Mouse (Mus musculus): Measurements from ENCODE around the gene Runx1. TPM values are rescaled to one million over a fixed set of nuclear protein-coding genes. Genes with fewer than 3 reads are reported as not detected.

The Runx1 gene
- total RNA-seq, 1 experiment: 7.4 TPM

GRCm38 (mm10) chr16:92587836-92588235 lies 238.1 kb downstream of the Runx1 start:
- in situ Hi-C loops (cut with MboI; ENCODE audit: low sequenced_read_pairs in 2 of 2, unreplicated experiment in 2 of 2): no loop called here
- TF ChIP-seq CHD2 (IDR thresholded peaks at IDR 0.05; ENCODE audit: low read depth, low read length): no peak
- TF ChIP-seq HCFC1 (IDR thresholded peaks at IDR 0.05; ENCODE audit: borderline replicate concordance, insufficient read depth, low read length): no peak
- no peak for TF ChIP-seq ZNF384 (IDR thresholded peaks at IDR 0.05; ENCODE audit: low read depth, low read length)
- no peak for TF ChIP-seq ZC3H11A (IDR thresholded peaks at IDR 0.05; ENCODE audit: borderline replicate concordance, low read depth, low read length)
- no peak for TF ChIP-seq MAFK (IDR thresholded peaks at IDR 0.05; ENCODE audit: insufficient read depth, low read depth, low read length)

DNA sequence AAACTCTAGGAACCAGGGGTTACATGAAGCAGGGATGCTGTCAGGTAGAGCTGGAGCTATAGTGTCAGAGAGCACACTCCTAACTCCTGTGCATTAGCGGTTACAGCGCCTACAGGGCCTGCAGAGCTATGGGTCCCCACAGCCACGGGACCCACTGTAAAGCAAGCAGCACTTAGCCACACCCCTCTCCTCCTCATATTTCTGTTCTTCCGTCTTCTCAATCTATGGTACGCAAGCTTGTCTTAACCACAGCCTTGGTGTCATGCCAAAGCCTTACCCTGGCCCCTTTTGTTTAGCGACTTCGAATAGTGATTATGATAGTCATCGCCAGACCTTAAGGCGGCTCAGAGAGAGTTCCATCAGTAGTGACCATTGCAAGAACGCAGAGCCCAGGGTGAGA lies 244.2 kb downstream of the Runx1 start:
- no peak for TF ChIP-seq ZNF384 (IDR thresholded peaks at IDR 0.05; ENCODE audit: low read depth, low read length)
- TF ChIP-seq MAFK (IDR thresholded peaks at IDR 0.05; ENCODE audit: insufficient read depth, low read depth, low read length): no peak
- no peak for TF ChIP-seq ZC3H11A (IDR thresholded peaks at IDR 0.05; ENCODE audit: borderline replicate concordance, low read depth, low read length)
- TF ChIP-seq CHD2 (IDR thresholded peaks at IDR 0.05; ENCODE audit: low read depth, low read length): no peak
- no peak for TF ChIP-seq HCFC1 (IDR thresholded peaks at IDR 0.05; ENCODE audit: borderline replicate concordance, insufficient read depth, low read length)

More at GRCm38 (mm10) chr16:92587836-92588235, 238.1 kb downstream of the Runx1 start:
- Histone ChIP-seq H3K9me3 (ENCODE audit: control insufficient read depth, insufficient read depth, low read depth, low read length) (no peaks in the 10 kb centered on the region), H3K9ac (ENCODE audit: insufficient read depth, low read depth, low read length, poor library complexity, severe bottlenecking) (no peak overlapping the region), H3K4me1 (ENCODE audit: control insufficient read depth in 2 of 2, insufficient read depth in 2 of 2, low read length in 2 of 2, poor library complexity in 1 of 2) (no peaks in the 10 kb centered on the region), H3K4me3 (ENCODE audit: insufficient read depth in 1 of 2, low read depth in 1 of 2, low read length in 2 of 2, poor library complexity in 1 of 2, severe bottlenecking in 1 of 2) (no peak overlapping the region), H3K27ac (ENCODE audit: insufficient read depth, low read depth, low read length, poor library complexity, severe bottlenecking) (no peak overlapping the region), H3K36me3 (ENCODE audit: control insufficient read depth, insufficient read depth, low read length, poor library complexity, severe bottlenecking) (no peaks in the 10 kb centered on the region)
- no peak for DNase-seq (ENCODE audit: low read depth, low spot score)

DNA sequence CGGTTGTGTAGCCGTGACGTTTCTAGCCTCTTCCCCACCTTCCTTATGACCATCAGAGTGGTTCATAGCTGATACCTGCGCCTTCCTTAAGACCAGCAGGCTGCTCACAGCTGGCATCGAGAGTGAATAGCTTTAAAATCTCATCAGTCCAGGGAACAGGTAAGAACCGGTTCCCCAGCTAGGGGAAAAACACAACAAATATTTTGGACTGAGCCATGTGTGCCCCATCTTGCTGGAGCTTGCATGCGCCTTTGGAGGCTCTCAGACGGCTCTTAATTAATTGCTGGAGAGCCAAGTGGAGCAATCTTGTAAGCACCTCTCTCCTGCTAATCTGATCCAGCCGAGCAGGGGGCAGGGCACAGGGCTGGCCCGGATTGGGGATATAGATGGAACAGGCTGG lies 245.0 kb downstream of the Runx1 start:
- Histone ChIP-seq H3K9me3 (ENCODE audit: control insufficient read depth, insufficient read depth, low read depth, low read length) (no peaks in the 10 kb centered on the region), H3K27ac (ENCODE audit: insufficient read depth, low read depth, low read length, poor library complexity, severe bottlenecking) (no peak overlapping the region)
- in situ Hi-C loops (cut with MboI; ENCODE audit: low sequenced_read_pairs in 2 of 2, unreplicated experiment in 2 of 2): no loop called here

More for the DNA sequence above, 244.2 kb downstream of the Runx1 start:
- no peaks in the 10 kb centered on the region for H3K9me3 ChIP-seq (ENCODE audit: control insufficient read depth, insufficient read depth, low read depth, low read length)
- no peaks in the 10 kb centered on the region for H3K4me1 ChIP-seq (ENCODE audit: control insufficient read depth in 2 of 2, insufficient read depth in 2 of 2, low read length in 2 of 2, poor library complexity in 1 of 2)
- no peak overlapping the region for H3K4me3 ChIP-seq (ENCODE audit: insufficient read depth in 1 of 2, low read depth in 1 of 2, low read length in 2 of 2, poor library complexity in 1 of 2, severe bottlenecking in 1 of 2)
- no peak for DNase-seq (ENCODE audit: low read depth, low spot score)
- H3K27ac ChIP-seq (ENCODE audit: insufficient read depth, low read depth, low read length, poor library complexity, severe bottlenecking): no peak overlapping the region
- no peak overlapping the region for H3K9ac ChIP-seq (ENCODE audit: insufficient read depth, low read depth, low read length, poor library complexity, severe bottlenecking)
- no peaks in the 10 kb centered on the region for H3K36me3 ChIP-seq (ENCODE audit: control insufficient read depth, insufficient read depth, low read length, poor library complexity, severe bottlenecking)
- in situ Hi-C loops (cut with MboI; ENCODE audit: low sequenced_read_pairs in 2 of 2, unreplicated experiment in 2 of 2): no loop called here

GRCm38 (mm10) chr16:92578915-92579653 lies 246.9 kb downstream of the Runx1 start:
- Histone ChIP-seq H3K4me1 (ENCODE audit: control insufficient read depth in 2 of 2, insufficient read depth in 2 of 2, low read length in 2 of 2, poor library complexity in 1 of 2) (no peaks in the 10 kb centered on the region), H3K36me3 (ENCODE audit: control insufficient read depth, insufficient read depth, low read length, poor library complexity, severe bottlenecking) (no peaks in the 10 kb centered on the region), H3K9ac (ENCODE audit: insufficient read depth, low read depth, low read length, poor library complexity, severe bottlenecking) (no peak overlapping the region), H3K9me3 (ENCODE audit: control insufficient read depth, insufficient read depth, low read depth, low read length) (no peaks in the 10 kb centered on the region), H3K4me3 (ENCODE audit: insufficient read depth in 1 of 2, low read depth in 1 of 2, low read length in 2 of 2, poor library complexity in 1 of 2, severe bottlenecking in 1 of 2) (no peak overlapping the region), H3K27ac (ENCODE audit: insufficient read depth, low read depth, low read length, poor library complexity, severe bottlenecking) (no peak overlapping the region)
- TF ChIP-seq HCFC1 (IDR thresholded peaks at IDR 0.05; ENCODE audit: borderline replicate concordance, insufficient read depth, low read length) (no peak), ZC3H11A (IDR thresholded peaks at IDR 0.05; ENCODE audit: borderline replicate concordance, low read depth, low read length) (no peak), CHD2 (IDR thresholded peaks at IDR 0.05; ENCODE audit: low read depth, low read length) (no peak), MAFK (IDR thresholded peaks at IDR 0.05; ENCODE audit: insufficient read depth, low read depth, low read length) (no peak), ZNF384 (IDR thresholded peaks at IDR 0.05; ENCODE audit: low read depth, low read length) (no peak)
- in situ Hi-C loops (cut with MboI; ENCODE audit: low sequenced_read_pairs in 2 of 2, unreplicated experiment in 2 of 2): no loop called here
- DNase-seq (ENCODE audit: low read depth, low spot score): no peak

More for the DNA sequence above, 245.0 kb downstream of the Runx1 start:
- Histone ChIP-seq H3K4me1 (ENCODE audit: control insufficient read depth in 2 of 2, insufficient read depth in 2 of 2, low read length in 2 of 2, poor library complexity in 1 of 2) (no peaks in the 10 kb centered on the region), H3K4me3 (ENCODE audit: insufficient read depth in 1 of 2, low read depth in 1 of 2, low read length in 2 of 2, poor library complexity in 1 of 2, severe bottlenecking in 1 of 2) (no peak overlapping the region), H3K36me3 (ENCODE audit: control insufficient read depth, insufficient read depth, low read length, poor library complexity, severe bottlenecking) (no peaks in the 10 kb centered on the region), H3K9ac (ENCODE audit: insufficient read depth, low read depth, low read length, poor library complexity, severe bottlenecking) (no peak overlapping the region)
- TF ChIP-seq HCFC1 (IDR thresholded peaks at IDR 0.05; ENCODE audit: borderline replicate concordance, insufficient read depth, low read length) (no peak), ZNF384 (IDR thresholded peaks at IDR 0.05; ENCODE audit: low read depth, low read length) (no peak), MAFK (IDR thresholded peaks at IDR 0.05; ENCODE audit: insufficient read depth, low read depth, low read length) (no peak), CHD2 (IDR thresholded peaks at IDR 0.05; ENCODE audit: low read depth, low read length) (no peak), ZC3H11A (IDR thresholded peaks at IDR 0.05; ENCODE audit: borderline replicate concordance, low read depth, low read length) (no peak)
- no peak for DNase-seq (ENCODE audit: low read depth, low spot score)

Data from ES-E14 (cell line).